23 mouse cellular contexts compared by ENCODE assay signal in the genomic region with DNA sequence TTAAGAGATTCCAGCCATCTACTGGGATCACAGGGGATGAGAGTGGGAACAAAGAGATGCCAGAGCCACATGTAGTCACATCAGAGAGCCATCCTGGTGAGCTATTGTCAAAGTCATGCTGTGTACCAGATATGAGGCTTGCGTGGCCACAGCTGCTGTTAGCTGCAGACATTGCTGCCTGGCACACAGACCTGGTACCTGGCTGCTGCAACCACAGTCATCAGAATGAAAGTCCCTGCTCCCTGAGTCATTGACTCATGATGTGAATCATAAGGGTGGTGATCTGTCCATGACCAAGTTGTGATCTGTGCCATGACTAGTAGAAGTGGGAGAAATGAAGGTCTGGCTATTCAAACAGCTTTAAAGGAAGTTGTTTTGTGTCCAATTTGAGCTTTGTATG.
DNase-seq lines count a peak whose midpoint lies in the region; ATAC-seq and TF ChIP-seq lines count a peak whose summit lies in the region.
"Had no signal": no experiment of that assay in that cellular context is flagged by ENCODE, and none has a peak within 500 bp of the region (broad histone marks: within the 10 kb centered on the region; RNA-seq: fewer than 3 reads in every experiment).

No protein-coding gene starts in this region.

- no peak for TF ChIP-seq CTCF in forebrain, postnatal 0 days (IDR thresholded peaks at IDR 0.05; ENCODE audit: low read depth)
- no peak for TF ChIP-seq CTCF in embryonic fibroblast, embryonic 13.5 days (IDR thresholded peaks at IDR 0.05; ENCODE audit: borderline replicate concordance, insufficient read depth, low read length)

- no peak for TF ChIP-seq POLR2A in embryonic fibroblast, embryonic 13.5 days (IDR thresholded peaks at IDR 0.05; ENCODE audit: low read depth, low read length)

- H3K27ac ChIP-seq in forebrain, embryonic 14.5 days (ENCODE audit: low read depth, low read length), result no peak overlapping the region
- H3K27ac ChIP-seq in forebrain, postnatal 0 days (ENCODE audit: low read depth, low read length), result no peak overlapping the region
- peak overlapping the region; percentile 41 for H3K27ac ChIP-seq in embryonic fibroblast, embryonic 13.5 days (ENCODE audit: insufficient read depth, low read length)
- H3K27ac ChIP-seq: embryonic facial prominence, embryonic 15.5 days; heart, embryonic 15.5 days; hindbrain, embryonic 14.5 days; intestine, embryonic 15.5 days had no signal

- no peak overlapping the region for H3K4me3 ChIP-seq in forebrain, embryonic 14.5 days (ENCODE audit: low read depth, low read length)
- no peak overlapping the region for H3K4me3 ChIP-seq in forebrain, postnatal 0 days (ENCODE audit: low read depth, low read length)
- H3K4me3 ChIP-seq in embryonic fibroblast, embryonic 13.5 days (ENCODE audit: insufficient read depth, low read length), result no peak overlapping the region
- H3K4me3 ChIP-seq: embryonic facial prominence, embryonic 15.5 days; heart, embryonic 15.5 days; intestine, embryonic 15.5 days had no signal

- H3K36me3 ChIP-seq in forebrain, embryonic 14.5 days (ENCODE audit: control insufficient read depth, insufficient read depth, low read length), result no peaks in the 10 kb centered on the region
- no peaks in the 10 kb centered on the region for H3K36me3 ChIP-seq in forebrain, postnatal 0 days (ENCODE audit: insufficient read depth)
- H3K36me3 ChIP-seq: embryonic facial prominence, embryonic 15.5 days; heart, embryonic 15.5 days; intestine, embryonic 15.5 days had no signal

- no peaks in the 10 kb centered on the region for H3K9me3 ChIP-seq in forebrain, embryonic 14.5 days (replicated peaks; ENCODE audit: control insufficient read depth, low read length)
- no peaks in the 10 kb centered on the region for H3K9me3 ChIP-seq in forebrain, postnatal 0 days (ENCODE audit: low read length)
- H3K9me3 ChIP-seq: embryonic facial prominence, embryonic 15.5 days; heart, embryonic 15.5 days; intestine, embryonic 15.5 days had no signal

- H3K4me2 ChIP-seq in forebrain, embryonic 14.5 days (ENCODE audit: low read length), result no peak overlapping the region
- no peak overlapping the region for H3K4me2 ChIP-seq in forebrain, postnatal 0 days (ENCODE audit: low read depth)
- H3K4me2 ChIP-seq: embryonic facial prominence, embryonic 15.5 days; heart, embryonic 11.5 days; heart, embryonic 15.5 days; hindbrain, embryonic 14.5 days; intestine, embryonic 15.5 days had no signal

- no peaks in the 10 kb centered on the region for H3K27me3 ChIP-seq in forebrain, embryonic 14.5 days (replicated peaks; ENCODE audit: control insufficient read depth, insufficient read depth, low read length)
- H3K27me3 ChIP-seq in forebrain, postnatal 0 days (ENCODE audit: insufficient read depth, low read length), result no peaks in the 10 kb centered on the region
- H3K27me3 ChIP-seq: embryonic facial prominence, embryonic 15.5 days; heart, embryonic 15.5 days; intestine, embryonic 15.5 days had no signal

- H3K4me1 ChIP-seq in forebrain, embryonic 14.5 days (ENCODE audit: control insufficient read depth, insufficient read depth, low read length), result no peaks in the 10 kb centered on the region
- H3K4me1 ChIP-seq in forebrain, postnatal 0 days (ENCODE audit: insufficient read depth), result no peaks in the 10 kb centered on the region
- H3K4me1 ChIP-seq in embryonic fibroblast, embryonic 13.5 days (ENCODE audit: control insufficient read depth, insufficient read depth, low read length), result peaks cover 15% of the 10 kb centered on the region
- H3K4me1 ChIP-seq: embryonic facial prominence, embryonic 15.5 days; intestine, embryonic 15.5 days had no signal

- H3K9ac ChIP-seq in forebrain, embryonic 14.5 days (ENCODE audit: low read length), result no peak overlapping the region
- no peak overlapping the region for H3K9ac ChIP-seq in forebrain, postnatal 0 days
- H3K9ac ChIP-seq: embryonic facial prominence, embryonic 15.5 days; heart, embryonic 15.5 days; hindbrain, embryonic 14.5 days; intestine, embryonic 15.5 days had no signal

- 50% methylated on average over 1 of the region's 1 CpGs for WGBS in forebrain, embryonic 14.5 days
- 27% methylated on average over 1 of the region's 1 CpGs for WGBS in forebrain, postnatal 0 days

- DNase-seq in forebrain, embryonic 14.5 days (ENCODE audit: low spot score), result peak; percentile 13
- no peak for DNase-seq in forebrain, postnatal 0 days
- peak; percentile 39 for DNase-seq in 416B (ENCODE audit: low read depth)
- peak; percentile 90 for DNase-seq in Muller cell, postnatal 12 days (ENCODE audit: inconsistent ontology term)
- DNase-seq in testis, postnatal 10 days (ENCODE audit: low spot score), result no peak
- no peak for DNase-seq in spleen, adult 18-20 months
- DNase-seq in cerebellum, postnatal 10 days, result no peak
- DNase-seq: adrenal gland, postnatal 10 days; cerebellum, adult 18-20 months; cerebellum, adult 9-11 months; embryo, embryonic 11 days; gastrocnemius, postnatal 36 days; heart, adult 18-20 months; heart, postnatal 14 days; kidney, adult 18-20 months had no signal

- ATAC-seq in forebrain, embryonic 14.5 days, result no peak
- ATAC-seq in forebrain, postnatal 0 days, result no peak
- ATAC-seq: CD4-positive, CD25-positive, alpha-beta regulatory T cell, adult 4 months; forebrain, embryonic 16.5 days; intestine, embryonic 15.5 days had no signal

Comparison
In these comparisons a context has a peak if more than half of its experiments do, and no peak if none do; other contexts are left out.
1. DNase-seq: peak in forebrain, embryonic 14.5 days (single experiment), 416B (single experiment) and Muller cell, postnatal 12 days (single experiment); none in forebrain, postnatal 0 days (single experiment), testis, postnatal 10 days (single experiment), spleen, adult 18-20 months (0 of 2) and cerebellum, postnatal 10 days (0 of 2).